Mouse (Mus musculus) bone marrow macrophage, adult 2 months (primary cell): ENCODE data around the gene Cript.

Experiments
- CTCF ChIP-seq: IDR thresholded peaks from 2 replicates; pipeline ENCODE4 v1.5.1; 2012; ENCODE audit warnings: low read depth, mild to moderate bottlenecking, low read length, moderate library complexity
- POLR2A ChIP-seq: IDR thresholded peaks from 2 replicates; pipeline ENCODE4 v1.6.1; 2012; ENCODE audit warnings: mild to moderate bottlenecking, low read depth, low read length, borderline replicate concordance

DNA sequence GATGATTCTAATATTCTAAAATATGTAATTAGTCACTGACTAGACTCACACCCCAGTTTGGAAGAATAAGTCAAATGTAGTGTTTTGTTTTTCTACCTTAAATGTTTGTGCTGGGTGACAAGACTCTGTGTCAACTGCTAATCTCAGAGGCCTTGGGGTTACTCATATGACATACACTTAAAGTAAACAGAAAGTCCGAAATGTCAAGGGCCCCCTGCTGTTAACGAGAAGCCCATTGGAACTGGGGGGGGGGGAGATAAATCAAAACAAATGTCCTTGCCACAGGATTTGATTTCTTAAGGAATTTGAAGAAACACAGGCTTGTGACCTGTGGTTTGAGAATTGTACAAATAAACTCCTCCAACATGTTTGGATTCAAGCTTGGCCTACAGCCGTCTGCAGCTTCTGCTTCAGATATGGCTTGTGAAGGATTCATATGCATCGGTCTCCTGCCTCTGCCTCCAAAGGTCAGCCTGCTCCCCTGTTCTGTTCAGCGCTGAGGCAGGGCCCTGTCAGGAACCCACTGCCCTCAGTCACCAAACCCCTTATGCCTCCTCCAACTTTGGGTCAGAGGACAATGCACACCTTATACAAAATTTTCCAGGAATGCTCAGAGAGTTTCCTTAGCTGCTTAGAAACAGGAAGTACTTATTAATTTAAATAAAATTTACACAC lies 47.6 kb downstream of the Cript start:
- TF ChIP-seq CTCF, result no peak
- no peak for TF ChIP-seq POLR2A
